Mouse (Mus musculus): ENCODE measurements at regions not wholly inside any gene's neighbourhood (a gene's known extent, or its start where the extent isn't known, plus 50 kb on each side); places are given as distances from the start of the nearest gene placed in this dataset.

DNA sequence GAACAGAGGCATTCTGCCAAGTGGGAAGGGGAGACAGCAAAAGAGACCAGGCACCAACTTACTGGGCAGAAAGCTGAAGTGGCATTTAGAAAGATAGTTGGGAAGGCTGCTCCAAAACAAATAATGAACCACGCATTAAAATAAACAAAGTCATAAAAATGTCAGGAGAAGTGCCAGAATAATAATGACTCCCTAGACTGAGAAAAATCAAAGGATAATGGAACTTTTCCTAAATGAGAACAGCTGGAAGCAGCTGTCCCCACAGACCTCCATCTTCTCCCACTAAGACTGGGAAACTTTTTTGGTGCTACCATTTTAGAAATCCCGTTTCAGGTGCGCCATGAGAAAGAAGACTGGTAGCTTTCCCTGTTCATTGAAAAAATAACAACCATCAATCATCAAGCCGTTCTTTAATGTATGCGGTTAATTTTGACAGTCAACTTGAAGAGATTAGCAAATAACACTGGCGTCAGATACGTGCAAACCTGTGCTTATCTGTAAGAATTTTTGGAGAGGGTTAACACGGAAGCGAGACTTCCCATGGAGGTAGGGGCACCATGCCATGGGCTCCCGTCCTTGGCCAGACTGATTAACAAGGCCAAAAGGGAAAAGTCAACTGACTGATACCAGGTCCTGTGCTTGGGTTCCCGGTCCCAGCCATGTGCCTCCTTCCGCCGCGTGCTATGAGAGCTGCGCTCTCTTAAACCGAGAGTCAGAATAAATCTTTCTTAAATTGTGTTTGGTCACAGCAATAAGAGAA lies 286.1 kb upstream of the Id4 start:
- TF ChIP-seq CTCF (IDR thresholded peaks at IDR 0.05; ENCODE audit: insufficient read depth, low read length): no peak
- no peak for TF ChIP-seq POLR2A (IDR thresholded peaks at IDR 0.05; ENCODE audit: borderline replicate concordance, extremely low read depth, low read depth, low read length)
